ENCODE assay signal across 15 mouse cellular contexts in genomic region chr9:80026581-80027021, GRCm38 (mm10). TPM values are rescaled to one million over a fixed set of nuclear protein-coding genes. Genes with fewer than 3 reads are reported as not detected.
DNase-seq lines count a peak whose midpoint lies in the region; ATAC-seq and TF ChIP-seq lines count a peak whose summit lies in the region.
"Had no signal": no experiment of that assay in that cellular context is flagged by ENCODE, and none has a peak within 500 bp of the region (broad histone marks: within the 10 kb centered on the region; RNA-seq: fewer than 3 reads in every experiment).

No protein-coding gene starts in this region.

- no peaks in the 10 kb centered on the region for H3K9me3 ChIP-seq in heart, embryonic 11.5 days (replicated peaks; ENCODE audit: control insufficient read depth, low read length)
- H3K9me3 ChIP-seq in lung, postnatal 0 days (ENCODE audit: low read length) = no peaks in the 10 kb centered on the region
- H3K9me3 ChIP-seq in stomach, postnatal 0 days (ENCODE audit: control insufficient read depth, low read length) = no peaks in the 10 kb centered on the region
- H3K9me3 ChIP-seq: embryonic facial prominence, embryonic 15.5 days; forebrain, embryonic 10.5 days; hindbrain, embryonic 15.5 days; limb, embryonic 13.5 days; midbrain, embryonic 10.5 days; neural tube, embryonic 13.5 days had no signal

- TF ChIP-seq EP300 in lung, postnatal 0 days (IDR thresholded peaks at IDR 0.05) = peak; percentile 78
- no peak for TF ChIP-seq EP300 in stomach, postnatal 0 days (optimal IDR thresholded peaks at IDR 0.05)

- TF ChIP-seq CTCF in kidney, adult 2 months (conservative IDR thresholded peaks at IDR 0.05; ENCODE audit: insufficient read depth, insufficient read length, low read depth, low read length) = no peak
- no peak for TF ChIP-seq CTCF in lung, postnatal 0 days (IDR thresholded peaks at IDR 0.05)
- TF ChIP-seq CTCF in lung, adult 2 months (IDR thresholded peaks at IDR 0.05; ENCODE audit: insufficient read depth, low read length) = no peak
- no peak for TF ChIP-seq CTCF in stomach, postnatal 0 days (IDR thresholded peaks at IDR 0.05; ENCODE audit: low read depth)

- no peak overlapping the region for H3K9ac ChIP-seq in heart, embryonic 11.5 days (ENCODE audit: low read depth, low read length)
- H3K9ac ChIP-seq in lung, postnatal 0 days (replicated peaks; ENCODE audit: low read depth) = no peak overlapping the region
- H3K9ac ChIP-seq in stomach, postnatal 0 days (ENCODE audit: low read length) = no peak overlapping the region
- H3K9ac ChIP-seq: embryonic facial prominence, embryonic 15.5 days; hindbrain, embryonic 15.5 days; limb, embryonic 13.5 days; neural tube, embryonic 13.5 days had no signal

- peak overlapping the region; percentile 43; the same call in 1 of the 2 replicates for H3K27ac ChIP-seq in heart, embryonic 11.5 days (ENCODE audit: low read depth, low read length)
- peak overlapping the region; percentile 57 for H3K27ac ChIP-seq in kidney, adult 2 months (ENCODE audit: insufficient read depth, low read depth, low read length)
- peak overlapping the region; percentile 34; the same call in 1 of the 2 replicates for H3K27ac ChIP-seq in lung, postnatal 0 days (ENCODE audit: low read length)
- no peak overlapping the region for H3K27ac ChIP-seq in stomach, postnatal 0 days (replicated peaks)
- H3K27ac ChIP-seq: embryonic facial prominence, embryonic 15.5 days; forebrain, embryonic 10.5 days; hindbrain, embryonic 15.5 days; limb, embryonic 13.5 days; midbrain, embryonic 10.5 days; neural tube, embryonic 13.5 days had no signal

- TF ChIP-seq POLR2A in kidney, adult 2 months (IDR thresholded peaks at IDR 0.05; ENCODE audit: low read depth, low read length) = no peak
- TF ChIP-seq POLR2A in lung, adult 2 months (IDR thresholded peaks at IDR 0.05; ENCODE audit: borderline replicate concordance, extremely low read depth, low read depth, low read length) = no peak

- H3K36me3 ChIP-seq in heart, embryonic 11.5 days (ENCODE audit: control insufficient read depth, insufficient read depth, low read length) = no peaks in the 10 kb centered on the region
- no peaks in the 10 kb centered on the region for H3K36me3 ChIP-seq in kidney, adult 2 months (ENCODE audit: control insufficient read depth, insufficient read depth, low read length)
- H3K36me3 ChIP-seq in lung, postnatal 0 days (ENCODE audit: insufficient read depth, low read length) = no peaks in the 10 kb centered on the region
- no peaks in the 10 kb centered on the region for H3K36me3 ChIP-seq in stomach, postnatal 0 days (ENCODE audit: control insufficient read depth, insufficient read depth, low read length)
- H3K36me3 ChIP-seq: embryonic facial prominence, embryonic 15.5 days; forebrain, embryonic 10.5 days; hindbrain, embryonic 15.5 days; limb, embryonic 13.5 days; midbrain, embryonic 10.5 days; neural tube, embryonic 13.5 days had no signal

- 47% methylated on average over 6 of the region's 6 CpGs for WGBS in heart, embryonic 11.5 days (ENCODE audit: insufficient replicate concordance)
- WGBS in kidney, adult 2 months = 17% methylated on average over 6 of the region's 6 CpGs
- WGBS in lung, postnatal 0 days = 45% methylated on average over 6 of the region's 6 CpGs
- 42% methylated on average over 6 of the region's 6 CpGs for WGBS in lung, adult 2 months
- 48% methylated on average over 6 of the region's 6 CpGs for WGBS in stomach, postnatal 0 days

- intact Hi-C loops in heart, postnatal 36 days (cut with DNase I) = loop anchor here (2.0 to 10.0 kb wide), 2 partner anchors 220 to 1242 kb away; no protein-coding TSS in a partner anchor

- ATAC-seq in heart, embryonic 11.5 days (replicated peaks; ENCODE audit: insufficient number of reproducible peaks, low FRiP score, low TSS enrichment) = peak; percentile 52; the same call in 1 of the 2 replicates
- peak; percentile 80 for ATAC-seq in lung, postnatal 0 days
- peak; percentile 29; the same call in 1 of the 2 replicates for ATAC-seq in stomach, postnatal 0 days (ENCODE audit: low FRiP score, low TSS enrichment)

- H3K4me1 ChIP-seq in heart, embryonic 11.5 days (ENCODE audit: control insufficient read depth, insufficient read depth, low read length) = peaks cover 5% of the 10 kb centered on the region; the same call in 1 of the 2 replicates
- H3K4me1 ChIP-seq in kidney, adult 2 months (ENCODE audit: control insufficient read depth, insufficient read depth, low read length) = peaks cover 10% of the 10 kb centered on the region
- no peaks in the 10 kb centered on the region; the same call in 1 of the 2 replicates for H3K4me1 ChIP-seq in lung, postnatal 0 days (ENCODE audit: insufficient read depth, low read depth, low read length)
- peaks cover 3% of the 10 kb centered on the region for H3K4me1 ChIP-seq in lung, adult 2 months (ENCODE audit: control insufficient read depth, insufficient read depth, low read length)
- H3K4me1 ChIP-seq in stomach, postnatal 0 days (replicated peaks; ENCODE audit: control insufficient read depth, insufficient read depth) = no peaks in the 10 kb centered on the region
- H3K4me1 ChIP-seq: embryonic facial prominence, embryonic 15.5 days; forebrain, embryonic 10.5 days; hindbrain, embryonic 15.5 days; limb, embryonic 13.5 days; neural tube, embryonic 13.5 days had no signal

- no peak overlapping the region for H3K4me2 ChIP-seq in heart, embryonic 11.5 days
- H3K4me2 ChIP-seq in lung, postnatal 0 days (replicated peaks; ENCODE audit: low read depth, low read length) = no peak overlapping the region
- H3K4me2 ChIP-seq in stomach, postnatal 0 days (replicated peaks; ENCODE audit: low read depth) = no peak overlapping the region
- H3K4me2 ChIP-seq: embryonic facial prominence, embryonic 15.5 days; hindbrain, embryonic 15.5 days; limb, embryonic 13.5 days; neural tube, embryonic 13.5 days had no signal

- H3K4me3 ChIP-seq in heart, embryonic 11.5 days (ENCODE audit: low read depth, low read length) = no peak overlapping the region
- H3K4me3 ChIP-seq in kidney, adult 2 months (ENCODE audit: insufficient read depth, low read depth, low read length) = no peak overlapping the region
- H3K4me3 ChIP-seq in lung, postnatal 0 days (ENCODE audit: low read depth, low read length) = no peak overlapping the region
- no peak overlapping the region for H3K4me3 ChIP-seq in lung, adult 2 months (replicated peaks; ENCODE audit: extremely low read depth, low read depth, low read length)
- H3K4me3 ChIP-seq in stomach, postnatal 0 days (ENCODE audit: low read depth, low read length) = no peak overlapping the region
- H3K4me3 ChIP-seq: embryonic facial prominence, embryonic 15.5 days; forebrain, embryonic 10.5 days; hindbrain, embryonic 15.5 days; limb, embryonic 13.5 days; midbrain, embryonic 10.5 days; neural tube, embryonic 13.5 days had no signal

- H3K27me3 ChIP-seq in heart, embryonic 11.5 days (ENCODE audit: control insufficient read depth, insufficient read depth, low read length) = no peaks in the 10 kb centered on the region
- H3K27me3 ChIP-seq in kidney, adult 2 months (replicated peaks; ENCODE audit: control insufficient read depth, insufficient read depth, low read length) = no peaks in the 10 kb centered on the region
- H3K27me3 ChIP-seq in lung, postnatal 0 days (replicated peaks; ENCODE audit: insufficient read depth, low read length) = no peaks in the 10 kb centered on the region
- H3K27me3 ChIP-seq in stomach, postnatal 0 days (ENCODE audit: control insufficient read depth, insufficient read depth, low read length) = no peaks in the 10 kb centered on the region
- H3K27me3 ChIP-seq: CH12.LX; embryonic facial prominence, embryonic 15.5 days; hindbrain, embryonic 15.5 days; limb, embryonic 13.5 days; neural tube, embryonic 13.5 days had no signal

- DNase-seq in heart, postnatal 36 days = no peak
- peak; percentile 35 for DNase-seq in kidney, adult 2 months
- DNase-seq in kidney, adult 18-20 months = no peak
- DNase-seq in lung, postnatal 0 days (ENCODE audit: low spot score) = peak; percentile 63
- no peak for DNase-seq in lung, adult 2 months
- no peak for DNase-seq in stomach, postnatal 0 days (ENCODE audit: low spot score)

RNA-seq across cellular contexts. Expression of gene Filip1, which starts 13.9 kb away (rescaled TPM):
- 17.0 and 19.8 TPM in 2 replicates for polyA plus RNA-seq in heart, embryonic 11.5 days (2014; fragmentation: Nextera tagmentation; extraction: Ambion mirVana)
- total RNA-seq in heart, postnatal 36 days (2021) = 100 to 1,000 TPM; 121 to 141 TPM
- 1.5 and 1.8 TPM in 2 replicates for polyA plus RNA-seq in kidney, adult 2 months (2012; rRNA removed)
- polyA plus RNA-seq in lung, postnatal 0 days (2015; fragmentation: Nextera tagmentation; extraction: Ambion mirVana) = 10.1 and 12.2 TPM in 2 replicates
- 4.8 and 9.4 TPM in 2 replicates for polyA plus RNA-seq in lung, adult 2 months (2012; rRNA removed)
- 7.4 and 9.6 TPM in 2 replicates for polyA plus RNA-seq in stomach, postnatal 0 days (2015; fragmentation: Nextera tagmentation; extraction: Ambion mirVana)
- total RNA-seq: monocyte, adult 5-6 weeks had no signal

RNA-seq across cellular contexts. Expression of gene Senp6, which starts 40.1 kb away (rescaled TPM):
- 45.3 and 52.6 TPM in 2 replicates for polyA plus RNA-seq in heart, embryonic 11.5 days (2014; fragmentation: Nextera tagmentation; extraction: Ambion mirVana)
- total RNA-seq in heart, postnatal 36 days (2021) = 10 to 100 TPM; 66.0 to 69.9 TPM
- polyA plus RNA-seq in kidney, adult 2 months (2012; rRNA removed) = 18.4 and 23.9 TPM in 2 replicates
- 48.4 and 50.2 TPM in 2 replicates for polyA plus RNA-seq in lung, postnatal 0 days (2015; fragmentation: Nextera tagmentation; extraction: Ambion mirVana)
- polyA plus RNA-seq in lung, adult 2 months (2012; rRNA removed) = 23.7 and 25.3 TPM in 2 replicates
- 30.2 and 31.2 TPM in 2 replicates for polyA plus RNA-seq in stomach, postnatal 0 days (2015; fragmentation: Nextera tagmentation; extraction: Ambion mirVana)

Comparison
In these comparisons a context has a peak if more than half of its experiments do, and no peak if none do; other contexts are left out.
1. DNase-seq: peak in kidney, adult 2 months (single experiment) and lung, postnatal 0 days (single experiment); none in heart, postnatal 36 days (0 of 2), kidney, adult 18-20 months (single experiment), lung, adult 2 months (single experiment) and stomach, postnatal 0 days (single experiment).
2. ATAC-seq: peak in every context shown above with its lines; median percentile 80 in lung, postnatal 0 days; 52 in heart, embryonic 11.5 days; 29 in stomach, postnatal 0 days.